Mouse (Mus musculus) limb, embryonic 11.5 days (tissue): Measurements from ENCODE around the gene Dspp. TPM values are rescaled to one million over a fixed set of nuclear protein-coding genes. Genes with fewer than 3 reads are reported as not detected.

Experiments
- ATAC-seq: fragments of 200-750 bp; cut with Nextera tagmentation; 2 replicates; pipeline ENCODE4 v1.8.0; 2017; ENCODE audit warnings: low read depth; ENCODE audit not compliant: insufficient number of reproducible peaks, low FRiP score, low TSS enrichment
- DNase-seq: peaks from one replicate; pipeline ENCODE4 v3.0.0-alpha.2; 2015; ENCODE audit warnings: low spot score
- H3K27ac ChIP-seq: fragments of 300-500 bp; sonication (generic); replicated peaks from 2 replicates; pipeline ENCODE4 v1.5.1; 2014; ENCODE audit warnings: low read depth, mild to moderate bottlenecking, low read length
- H3K27me3 ChIP-seq: fragments of 300-500 bp; sonication (generic); 2 replicates; pipeline ENCODE4 v1.6.1; 2014; ENCODE audit warnings: mild to moderate bottlenecking, low read length, mixed read lengths; ENCODE audit not compliant: control insufficient read depth, insufficient read depth
- H3K36me3 ChIP-seq: fragments of 300-500 bp; sonication (generic); 2 replicates; pipeline ENCODE4 v1.6.1; 2014; ENCODE audit warnings: mild to moderate bottlenecking, low read length, moderate library complexity, mixed read lengths; ENCODE audit not compliant: control insufficient read depth, insufficient read depth
- H3K4me1 ChIP-seq: fragments of 300-500 bp; sonication (generic); 2 replicates; pipeline ENCODE4 v1.6.1; 2014; ENCODE audit warnings: low read length, mixed read lengths; ENCODE audit not compliant: control insufficient read depth, insufficient read depth
- H3K4me2 ChIP-seq: fragments of 300-500 bp; sonication (generic); 2 replicates; pipeline ENCODE4 v1.6.1; 2014; ENCODE audit warnings: low read depth, mild to moderate bottlenecking, moderate library complexity; ENCODE audit not compliant: severe bottlenecking
- H3K4me3 ChIP-seq: fragments of 300-500 bp; sonication (generic); 2 replicates; pipeline ENCODE4 v1.5.1; 2014; ENCODE audit warnings: low read depth, low read length
- H3K9ac ChIP-seq: fragments of 300-500 bp; sonication (generic); 2 replicates; pipeline ENCODE4 v1.6.1; 2014; ENCODE audit warnings: mild to moderate bottlenecking, low read length
- H3K9me3 ChIP-seq: fragments of 300-500 bp; sonication (generic); 2 replicates; pipeline ENCODE4 v1.6.1; 2016; ENCODE audit warnings: low read length; ENCODE audit not compliant: control insufficient read depth
- WGBS: fragments of 180-500 bp; shearing (Covaris S2); extraction: QIAGEN DNeasy Blood & Tissue Kit; methylation state at CpG from one replicate; pipeline ENCODE4 v1.1.7; 2014; 5-methylcytosine and 5-hydroxymethylcytosine counted together
- polyA plus RNA-seq: library from polyadenylated mRNA; unstranded; fragments of >200 nt; fragmentation: Nextera tagmentation; extraction: Ambion mirVana; gene quantifications from 2 replicates; pipeline ENCODE4 v1.2.1, GENCODE M21; 2014

Gene Dspp
- polyA plus RNA-seq, 1 experiment from 2014 or later = not detected

- ATAC-seq = no peak
- H3K9ac ChIP-seq = no peak overlapping the region
- 82% methylated on average over 10 of the region's 10 CpGs for WGBS
Observed at GRCm38 (mm10) chr5:104137920-104138541, 32.5 kb upstream of the Dspp start.

GRCm38 (mm10) chr5:104141067-104141466 is 29.4 kb upstream of the Dspp start:
- H3K9me3 ChIP-seq = no peaks in the 10 kb centered on the region
- ATAC-seq (no peak), DNase-seq (no peak)
- no peak overlapping the region for H3K4me3 ChIP-seq
- 84% methylated on average over 2 of the region's 2 CpGs for WGBS
- H3K4me1 ChIP-seq = no peaks in the 10 kb centered on the region
- H3K27me3 ChIP-seq = no peaks in the 10 kb centered on the region
- H3K4me2 ChIP-seq = no peak overlapping the region
- no peak overlapping the region for H3K9ac ChIP-seq
- H3K27ac ChIP-seq = no peak overlapping the region
- no peaks in the 10 kb centered on the region for H3K36me3 ChIP-seq

More at GRCm38 (mm10) chr5:104137920-104138541, 32.5 kb upstream of the Dspp start:
- H3K9me3 ChIP-seq = no peaks in the 10 kb centered on the region
- DNase-seq = no peak
- H3K4me2 ChIP-seq = no peak overlapping the region
- no peak overlapping the region for H3K4me3 ChIP-seq
- H3K4me1 ChIP-seq = no peaks in the 10 kb centered on the region
- H3K27me3 ChIP-seq = no peaks in the 10 kb centered on the region
- H3K36me3 ChIP-seq = no peaks in the 10 kb centered on the region
- H3K27ac ChIP-seq = no peak overlapping the region

DNA sequence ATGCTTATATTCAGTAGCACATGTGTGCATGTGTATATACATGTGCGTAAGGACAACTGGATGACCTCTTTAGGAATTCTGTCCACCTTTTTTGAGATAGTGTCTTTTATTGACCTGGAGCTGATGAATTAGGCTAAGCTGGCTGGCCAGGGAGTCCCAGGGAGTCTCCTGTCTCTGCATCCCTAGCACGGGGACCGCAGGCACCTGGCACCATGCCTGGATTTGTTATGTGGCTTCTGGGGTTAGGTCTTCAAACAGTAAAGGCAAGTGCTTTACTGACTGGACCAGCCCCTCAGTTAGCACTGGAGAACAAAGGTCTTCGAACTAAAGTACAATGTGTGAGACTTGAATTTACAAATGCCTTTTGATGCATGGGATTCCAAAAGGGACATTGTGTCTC is 26.5 kb upstream of the Dspp start:
- no peak overlapping the region for H3K27ac ChIP-seq
- no peak overlapping the region for H3K4me3 ChIP-seq
- WGBS = 85% methylated on average over 4 of the region's 4 CpGs
- no peak overlapping the region for H3K9ac ChIP-seq
- H3K9me3 ChIP-seq = no peaks in the 10 kb centered on the region
- no peak overlapping the region for H3K4me2 ChIP-seq
- no peaks in the 10 kb centered on the region for H3K27me3 ChIP-seq
- ATAC-seq = no peak
- H3K36me3 ChIP-seq = no peaks in the 10 kb centered on the region
- no peaks in the 10 kb centered on the region for H3K4me1 ChIP-seq
- DNase-seq = no peak

DNA sequence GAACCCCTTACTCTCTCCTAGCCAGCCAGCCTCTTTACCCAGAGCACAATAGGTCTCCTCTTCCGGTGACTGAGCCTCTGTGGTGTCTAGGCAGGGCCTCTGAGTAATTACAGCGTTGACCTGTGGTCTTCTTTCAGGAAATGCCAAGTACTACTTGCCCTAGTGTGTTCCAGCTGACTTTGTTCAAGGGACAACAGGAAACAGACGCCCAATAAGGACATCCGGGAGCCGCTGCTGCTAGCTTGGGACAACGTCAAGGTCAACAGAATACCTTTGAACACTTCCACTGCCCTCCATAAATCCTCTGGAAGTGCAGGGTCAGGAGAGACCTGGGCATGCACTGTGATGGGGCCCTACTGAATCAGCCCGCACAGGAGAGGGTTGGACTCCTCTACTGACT is 21.2 kb upstream of the Dspp start:
- DNase-seq (no peak), ATAC-seq (no peak)
- Histone ChIP-seq H3K4me2 (no peak overlapping the region), H3K9me3 (no peaks in the 10 kb centered on the region), H3K27ac (no peak overlapping the region), H3K36me3 (no peaks in the 10 kb centered on the region), H3K4me1 (no peaks in the 10 kb centered on the region), H3K4me3 (no peak overlapping the region), H3K27me3 (no peaks in the 10 kb centered on the region), H3K9ac (no peak overlapping the region)
- WGBS = 52% methylated on average over 7 of the region's 7 CpGs

DNA sequence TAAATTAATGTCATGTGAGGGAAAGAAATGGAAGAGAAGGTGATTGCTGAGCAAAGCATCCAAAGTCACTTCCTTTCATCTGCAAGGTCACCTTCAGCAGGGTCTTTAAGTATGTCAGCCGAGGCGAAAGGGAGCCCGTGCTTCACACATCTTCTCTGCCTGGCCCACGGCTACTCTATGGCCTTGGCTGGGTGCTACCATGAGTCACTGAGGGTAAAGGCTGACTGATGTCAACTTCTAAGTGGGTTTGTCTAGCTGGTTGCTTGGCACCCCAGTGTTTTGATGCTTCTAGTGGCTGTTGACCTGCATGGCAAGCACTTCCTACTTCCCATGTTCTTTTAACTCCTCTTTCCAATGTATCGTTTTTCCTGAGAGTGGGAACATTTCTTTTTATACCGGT is 20.3 kb upstream of the Dspp start:
- no peak for ATAC-seq
- Histone ChIP-seq H3K4me1 (no peaks in the 10 kb centered on the region), H3K4me2 (no peak overlapping the region), H3K27me3 (no peaks in the 10 kb centered on the region), H3K36me3 (no peaks in the 10 kb centered on the region), H3K4me3 (no peak overlapping the region), H3K9me3 (no peaks in the 10 kb centered on the region), H3K9ac (no peak overlapping the region), H3K27ac (no peak overlapping the region)
- 88% methylated on average over 6 of the region's 6 CpGs for WGBS
- no peak for DNase-seq

- Histone ChIP-seq H3K9me3 (no peaks in the 10 kb centered on the region), H3K4me2 (no peak overlapping the region), H3K4me1 (no peaks in the 10 kb centered on the region), H3K27ac (no peak overlapping the region), H3K9ac (no peak overlapping the region), H3K4me3 (no peak overlapping the region), H3K27me3 (no peaks in the 10 kb centered on the region), H3K36me3 (no peaks in the 10 kb centered on the region)
- ATAC-seq (no peak), DNase-seq (no peak)
- 92% methylated on average over 7 of the region's 7 CpGs for WGBS
Observed at GRCm38 (mm10) chr5:104157701-104158100, 12.8 kb upstream of the Dspp start.

DNA sequence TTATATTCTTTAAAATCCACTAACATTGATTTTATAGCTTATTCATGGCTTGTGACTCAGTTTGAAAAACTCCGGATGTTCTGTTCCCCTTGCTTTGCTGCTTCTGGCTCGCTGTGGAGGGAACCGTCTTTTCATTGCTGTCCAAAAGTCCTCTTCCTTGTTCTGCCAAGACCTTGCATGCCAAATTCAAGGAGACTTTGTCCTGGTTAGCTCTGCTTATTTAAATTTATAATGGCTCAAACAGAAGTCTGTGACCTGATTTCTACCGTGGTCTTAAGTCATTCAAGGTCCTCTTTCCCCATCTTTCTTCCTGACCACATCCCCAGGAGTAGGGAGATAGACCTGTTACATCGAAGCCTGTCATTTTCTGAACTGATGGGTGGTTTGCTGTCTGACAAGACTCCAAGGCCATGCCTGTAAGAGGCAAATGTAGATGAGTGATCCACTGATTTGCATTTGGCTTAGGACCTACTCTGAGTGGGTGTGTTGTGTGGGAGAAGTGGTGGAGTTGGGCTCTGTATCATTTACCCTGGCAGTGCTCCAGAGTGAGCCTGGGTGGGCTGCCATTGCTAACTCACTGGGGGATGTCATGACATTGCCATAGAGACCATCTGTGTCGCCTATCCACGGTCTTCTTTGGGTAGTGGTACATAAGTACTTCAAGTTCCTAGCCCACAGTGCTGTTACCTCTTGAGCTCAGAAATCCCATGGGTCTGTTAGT is 12.0 kb upstream of the Dspp start:
- ATAC-seq (no peak), DNase-seq (no peak)
- H3K4me1 ChIP-seq = no peaks in the 10 kb centered on the region
- no peaks in the 10 kb centered on the region for H3K36me3 ChIP-seq
- H3K9ac ChIP-seq = no peak overlapping the region
- H3K9me3 ChIP-seq = no peaks in the 10 kb centered on the region
- 88% methylated on average over 7 of the region's 7 CpGs for WGBS
- no peak overlapping the region for H3K27ac ChIP-seq
- no peak overlapping the region for H3K4me2 ChIP-seq
- H3K27me3 ChIP-seq = no peaks in the 10 kb centered on the region
- no peak overlapping the region for H3K4me3 ChIP-seq

DNA sequence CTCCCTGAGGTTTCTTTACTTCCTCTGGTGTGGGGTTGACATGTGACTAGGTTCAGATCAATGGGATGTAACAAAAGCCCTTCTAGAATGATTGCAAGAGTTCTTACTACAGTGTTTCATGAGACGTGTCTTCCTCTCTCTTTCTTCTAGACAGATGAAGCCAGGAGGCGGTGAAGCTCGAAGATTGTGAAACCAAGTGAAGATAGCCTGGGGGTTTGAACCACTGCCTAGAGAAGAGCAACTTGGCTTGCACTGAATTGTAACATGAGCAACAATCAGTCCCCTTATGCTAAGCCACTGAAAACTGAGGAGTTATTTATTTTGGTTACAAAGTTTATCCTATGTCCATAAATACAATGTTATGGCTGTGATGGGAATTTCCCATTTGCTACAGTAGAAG is 9.9 kb upstream of the Dspp start:
- H3K9me3 ChIP-seq = no peaks in the 10 kb centered on the region
- ATAC-seq (no peak), DNase-seq (no peak)
- H3K27ac ChIP-seq = no peak overlapping the region
- WGBS = 93% methylated on average over 3 of the region's 3 CpGs
- no peaks in the 10 kb centered on the region for H3K27me3 ChIP-seq
- H3K36me3 ChIP-seq = no peaks in the 10 kb centered on the region
- no peak overlapping the region for H3K9ac ChIP-seq
- H3K4me1 ChIP-seq = peaks cover 4% of the 10 kb centered on the region; the same call in 1 of the 2 replicates
- no peak overlapping the region for H3K4me3 ChIP-seq
- no peak overlapping the region for H3K4me2 ChIP-seq
